Mouse (Mus musculus) stomach, postnatal 0 days (tissue): ENCODE results near the gene Orai2. TPM values are rescaled to one million over a fixed set of nuclear protein-coding genes. Genes with fewer than 3 reads are reported as not detected.
"Not testable (repeated sequence)": the region's sequence is repeated elsewhere in the genome, so short reads cannot be mapped to it uniquely, and the experiment has no call there.

Experiments used
- ATAC-seq: fragments of 200-750 bp; cut with Nextera tagmentation; 2 replicates; pipeline ENCODE4 v1.8.0; 2017; ENCODE audit not compliant: low FRiP score, low TSS enrichment
- DNase-seq: peaks from one replicate; pipeline ENCODE4 v3.0.0-alpha.2; 2016; ENCODE audit warnings: low spot score
- H3K27ac ChIP-seq: fragments of 300-500 bp; sonication (generic); replicated peaks from 2 replicates; pipeline ENCODE4 v1.5.1; 2014; ENCODE audit warnings: mild to moderate bottlenecking, control low read depth
- H3K27me3 ChIP-seq: fragments of 300-500 bp; sonication (generic); 2 replicates; pipeline ENCODE4 v1.6.1; 2014; ENCODE audit warnings: low read length; ENCODE audit not compliant: control insufficient read depth, insufficient read depth
- H3K36me3 ChIP-seq: fragments of 300-500 bp; sonication (generic); 2 replicates; pipeline ENCODE4 v1.6.1; 2014; ENCODE audit warnings: low read length, mixed read lengths; ENCODE audit not compliant: control insufficient read depth, insufficient read depth
- H3K4me1 ChIP-seq: fragments of 300-500 bp; sonication (generic); replicated peaks from 2 replicates; pipeline ENCODE4 v1.6.1; 2014; ENCODE audit warnings: antibody characterized with exemption; ENCODE audit not compliant: control insufficient read depth, insufficient read depth
- H3K4me2 ChIP-seq: fragments of 300-500 bp; sonication (generic); replicated peaks from 2 replicates; pipeline ENCODE4 v1.6.1; 2014; ENCODE audit warnings: low read depth, mild to moderate bottlenecking, control low read depth, moderate library complexity
- H3K4me3 ChIP-seq: fragments of 300-500 bp; sonication (generic); 2 replicates; pipeline ENCODE4 v1.5.1; 2014; ENCODE audit warnings: low read depth, low read length, control low read depth
- H3K9ac ChIP-seq: fragments of 300-500 bp; sonication (generic); 2 replicates; pipeline ENCODE4 v1.6.1; 2014; ENCODE audit warnings: mild to moderate bottlenecking, low read length, control low read depth, mixed read lengths
- H3K9me3 ChIP-seq: fragments of 300-500 bp; sonication (generic); 2 replicates; pipeline ENCODE4 v1.6.1; 2016; ENCODE audit warnings: low read length; ENCODE audit not compliant: control insufficient read depth
- CTCF ChIP-seq: IDR thresholded peaks from 2 replicates; pipeline ENCODE4 v1.5.1; 2016; ENCODE audit warnings: antibody characterized with exemption, low read depth, mild to moderate bottlenecking, moderate library complexity
- EP300 ChIP-seq: optimal IDR thresholded peaks from 2 replicates; pipeline ENCODE3; 2016; ENCODE audit warnings: antibody characterized with exemption
- WGBS: fragments of 180-500 bp; shearing (Covaris S2); extraction: QIAGEN DNeasy Blood & Tissue Kit; methylation state at CpG from one replicate; pipeline ENCODE4 v1.1.7; 2014; 5-methylcytosine and 5-hydroxymethylcytosine counted together
- polyA plus RNA-seq: library from polyadenylated mRNA; unstranded; fragments of >200 nt; fragmentation: Nextera tagmentation; extraction: Ambion mirVana; gene quantifications from 2 replicates; pipeline ENCODE4 v1.2.1, GENCODE M21; 2015

Gene Orai2
- polyA plus RNA-seq, 1 experiment from 2014 or later, result 7.2 TPM

GRCm38 (mm10) chr5:136213716-136214115, 43.2 kb upstream of the Orai2 start:
- Histone ChIP-seq H3K4me2 (no peak overlapping the region), H3K9me3 (no peaks in the 10 kb centered on the region), H3K36me3 (no peaks in the 10 kb centered on the region), H3K27ac (no peak overlapping the region), H3K4me3 (no peak overlapping the region), H3K27me3 (no peaks in the 10 kb centered on the region), H3K9ac (no peak overlapping the region), H3K4me1 (no peaks in the 10 kb centered on the region)
- no peak for ATAC-seq
- 69% methylated on average over 5 of the region's 5 CpGs for WGBS
- TF ChIP-seq EP300, result no peak
- no peak for TF ChIP-seq CTCF
- DNase-seq, result no peak

DNA sequence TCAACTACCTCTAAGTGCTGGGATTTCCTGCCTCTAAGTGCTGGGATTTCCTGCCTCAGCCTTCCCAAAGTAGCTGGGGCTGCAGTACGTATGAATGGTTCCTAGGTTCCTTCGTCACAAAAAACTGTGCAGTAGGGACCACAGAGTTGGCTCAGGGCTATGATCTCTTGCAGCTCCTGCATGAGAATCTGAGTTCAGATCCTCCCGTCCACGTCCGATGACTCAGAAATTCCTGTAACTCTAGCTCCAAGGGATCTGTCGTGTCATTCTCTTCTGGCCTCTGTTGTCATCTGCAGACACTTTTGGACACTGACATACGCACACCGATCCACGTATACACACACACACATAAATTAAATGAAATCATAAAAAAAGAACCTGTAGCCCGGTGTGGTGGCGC, 42.2 kb upstream of the Orai2 start:
- Histone ChIP-seq H3K4me3 (no peak overlapping the region), H3K27ac (no peak overlapping the region), H3K4me1 (no peaks in the 10 kb centered on the region), H3K27me3 (no peaks in the 10 kb centered on the region), H3K4me2 (no peak overlapping the region), H3K36me3 (no peaks in the 10 kb centered on the region), H3K9ac (no peak overlapping the region), H3K9me3 (no peaks in the 10 kb centered on the region)
- 86% methylated on average over 11 of the region's 11 CpGs for WGBS
- DNase-seq, result no peak
- ATAC-seq, result no peak
- TF ChIP-seq CTCF (no peak), EP300 (no peak)

- H3K36me3 ChIP-seq, H3K27ac ChIP-seq, H3K9ac ChIP-seq, DNase-seq, H3K4me1 ChIP-seq, ATAC-seq, H3K4me3 ChIP-seq, H3K27me3 ChIP-seq, H3K9me3 ChIP-seq, H3K4me2 ChIP-seq: not testable (repeated sequence)
- WGBS, result 93% methylated on average over 14 of the region's 14 CpGs
Observed at GRCm38 (mm10) chr5:136211341-136212102, 41.0 kb upstream of the Orai2 start.

DNA sequence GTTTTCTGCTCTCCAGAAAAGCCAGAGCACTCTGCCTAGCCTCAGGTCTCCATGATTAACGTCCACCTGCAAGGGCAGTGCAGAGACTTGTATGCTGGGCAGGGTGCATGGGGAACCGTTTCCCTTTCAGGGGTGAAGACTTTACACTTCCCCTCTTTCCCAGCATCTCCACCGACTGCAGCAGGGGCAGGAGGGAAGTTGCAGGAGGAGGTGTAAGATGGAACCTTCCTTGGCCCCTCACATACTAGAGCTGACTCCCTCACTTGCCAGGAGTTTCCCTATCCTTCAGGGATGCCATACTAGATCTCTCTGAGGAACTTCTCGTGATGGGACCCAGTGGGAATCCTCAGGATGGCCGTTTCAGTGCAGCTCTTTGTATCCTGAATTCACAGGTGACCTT, 40.0 kb upstream of the Orai2 start:
- WGBS, result 68% methylated on average over 5 of the region's 5 CpGs
- ATAC-seq, result no peak

DNA sequence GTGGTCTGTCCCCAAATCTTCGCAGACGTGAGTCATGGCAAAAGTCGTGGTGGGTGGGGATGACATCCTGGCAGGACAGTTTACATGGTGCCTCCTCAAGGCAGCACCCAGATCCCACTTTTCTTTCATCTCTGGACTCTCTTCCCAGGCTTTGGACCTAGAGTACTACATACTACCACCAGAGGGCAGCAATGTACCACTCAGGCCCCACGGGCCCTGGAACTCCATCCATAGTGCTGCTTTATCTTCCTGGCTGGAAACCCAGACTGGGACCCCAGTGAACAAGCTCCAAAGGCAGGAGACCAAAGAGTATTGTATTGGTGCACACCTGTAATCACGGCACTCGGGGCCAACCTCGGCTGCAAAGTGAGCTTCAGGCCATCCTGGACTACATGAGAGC, 31.3 kb upstream of the Orai2 start:
- WGBS, result 33% methylated on average over 7 of the region's 7 CpGs
- Histone ChIP-seq H3K9ac (no peak overlapping the region), H3K9me3 (no peaks in the 10 kb centered on the region), H3K36me3 (peaks cover 2% of the 10 kb centered on the region; the same call in 1 of the 2 replicates), H3K4me1 (no peaks in the 10 kb centered on the region), H3K4me3 (no peak overlapping the region), H3K27me3 (no peaks in the 10 kb centered on the region), H3K27ac (no peak overlapping the region), H3K4me2 (no peak overlapping the region)
- DNase-seq (peak; percentile 57), ATAC-seq (peak; percentile 60; the same call in 1 of the 2 replicates)
- TF ChIP-seq CTCF, result peak; percentile 96
- TF ChIP-seq EP300, result no peak

More for the DNA sequence above, 40.0 kb upstream of the Orai2 start:
- no peak overlapping the region for H3K4me2 ChIP-seq
- no peaks in the 10 kb centered on the region for H3K27me3 ChIP-seq
- H3K9me3 ChIP-seq, result no peaks in the 10 kb centered on the region
- no peak for DNase-seq
- TF ChIP-seq EP300 (no peak), CTCF (no peak)
- H3K4me1 ChIP-seq, result no peaks in the 10 kb centered on the region
- no peak overlapping the region for H3K9ac ChIP-seq
- H3K27ac ChIP-seq, result no peak overlapping the region
- no peak overlapping the region for H3K4me3 ChIP-seq
- no peaks in the 10 kb centered on the region for H3K36me3 ChIP-seq

DNA sequence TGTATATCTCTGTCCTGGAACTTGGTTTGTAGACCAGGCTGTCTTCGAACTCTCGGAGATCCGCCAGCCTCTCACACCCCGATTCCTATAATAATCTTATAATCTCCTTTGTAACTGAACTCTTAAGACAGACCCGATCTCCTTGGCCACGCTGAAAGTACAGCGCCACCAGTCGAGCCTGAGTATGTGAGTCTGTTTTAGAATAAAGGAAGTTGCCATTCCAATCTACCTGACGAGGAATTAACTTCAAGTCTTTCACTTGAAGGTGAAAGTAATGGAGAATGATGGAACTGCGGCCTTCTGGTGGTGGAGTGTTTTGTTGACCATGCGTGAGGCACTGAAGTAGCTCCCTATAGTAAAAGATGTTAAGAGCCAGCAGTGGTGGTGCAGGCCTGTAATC, 29.0 kb upstream of the Orai2 start:
- no peak for ATAC-seq
- H3K9me3 ChIP-seq, result no peaks in the 10 kb centered on the region
- peak overlapping the region; percentile 18; the same call in 1 of the 2 replicates for H3K27ac ChIP-seq
- 24% methylated on average over 11 of the region's 11 CpGs for WGBS
- H3K4me3 ChIP-seq, result peak overlapping the region; percentile 92
- peaks cover 10% of the 10 kb centered on the region; the same call in 1 of the 2 replicates for H3K36me3 ChIP-seq
- DNase-seq, result no peak
- H3K4me2 ChIP-seq, result peak overlapping the region; percentile 84
- no peaks in the 10 kb centered on the region for H3K27me3 ChIP-seq
- H3K4me1 ChIP-seq, result no peaks in the 10 kb centered on the region
- no peak for TF ChIP-seq EP300
- TF ChIP-seq CTCF, result peak; percentile 31
- peak overlapping the region; percentile 62 for H3K9ac ChIP-seq
